Mouse (Mus musculus): ENCODE measurements at regions not wholly inside any gene's neighbourhood (a gene's known extent, or its start where the extent isn't known, plus 50 kb on each side); places are given as distances from the start of the nearest gene placed in this dataset.

- H3K27ac ChIP-seq, result peak overlapping the region; percentile 95
- WGBS (ENCODE audit: insufficient replicate concordance), result 37% methylated on average over 5 of the region's 5 CpGs
Observed at GRCm38 (mm10) chr14:76882711-76883171, 153.8 kb upstream of the Ccdc122 start.

GRCm38 (mm10) chr14:76880851-76881250 is 155.7 kb upstream of the Ccdc122 start:
- Histone ChIP-seq H3K36me3 (replicated peaks; ENCODE audit: control insufficient read depth, insufficient read depth, low read depth) (no peaks in the 10 kb centered on the region), H3K4me3 (ENCODE audit: insufficient read depth in 1 of 2, low read depth in 2 of 2, low read length in 2 of 2) (no peak overlapping the region), H3K4me2 (ENCODE audit: low read depth) (no peak overlapping the region), H3K27ac (no peak overlapping the region), H3K9ac (replicated peaks) (no peak overlapping the region), H3K27me3 (ENCODE audit: control insufficient read depth, insufficient read depth, low read length) (no peaks in the 10 kb centered on the region), H3K9me3 (ENCODE audit: control insufficient read depth, low read length) (no peaks in the 10 kb centered on the region), H3K4me1 (replicated peaks; ENCODE audit: control insufficient read depth in 2 of 2, insufficient read depth in 2 of 2, low read length in 1 of 2) (peaks cover 26 to 33% of the 10 kb centered on the region in 2 experiments)
- TF ChIP-seq EP300 (IDR thresholded peaks at IDR 0.05; ENCODE audit: low read depth) (no peak), CTCF (IDR thresholded peaks at IDR 0.05; ENCODE audit: low read depth) (no peak)
- DNase-seq (ENCODE audit: low read depth in 3 of 3, low spot score in 3 of 3) (no peak), ATAC-seq (ENCODE audit: insufficient read depth) (no peak)
- 75% methylated on average over 3 of the region's 3 CpGs for WGBS (ENCODE audit: insufficient replicate concordance)

More at GRCm38 (mm10) chr14:76882711-76883171, 153.8 kb upstream of the Ccdc122 start:
- H3K36me3 ChIP-seq (replicated peaks; ENCODE audit: control insufficient read depth, insufficient read depth, low read depth), result no peaks in the 10 kb centered on the region
- peak; percentile 85 for ATAC-seq (ENCODE audit: insufficient read depth)
- H3K27me3 ChIP-seq (ENCODE audit: control insufficient read depth, insufficient read depth, low read length), result no peaks in the 10 kb centered on the region
- peak; percentile 78 to 85 (median 81) for DNase-seq (ENCODE audit: low read depth in 3 of 3, low spot score in 3 of 3)
- H3K9ac ChIP-seq (replicated peaks), result peak overlapping the region; percentile 60
- peaks cover 35 to 36% of the 10 kb centered on the region in 2 experiments for H3K4me1 ChIP-seq (replicated peaks; ENCODE audit: control insufficient read depth in 2 of 2, insufficient read depth in 2 of 2, low read length in 1 of 2)
- peak overlapping the region; percentile 76 for H3K4me2 ChIP-seq (ENCODE audit: low read depth)
- no peak for TF ChIP-seq CTCF (IDR thresholded peaks at IDR 0.05; ENCODE audit: low read depth)
- TF ChIP-seq EP300 (IDR thresholded peaks at IDR 0.05; ENCODE audit: low read depth), result no peak
- H3K4me3 ChIP-seq (ENCODE audit: insufficient read depth in 1 of 2, low read depth in 2 of 2, low read length in 2 of 2), result peak overlapping the region in 1 of 2 experiments; percentile 37; a peak in 2 of 4 replicates
- H3K9me3 ChIP-seq (ENCODE audit: control insufficient read depth, low read length), result no peaks in the 10 kb centered on the region

GRCm38 (mm10) chr14:76877306-76877705 is 159.3 kb upstream of the Ccdc122 start:
- Histone ChIP-seq H3K9ac (replicated peaks) (no peak overlapping the region), H3K9me3 (ENCODE audit: control insufficient read depth, low read length) (no peaks in the 10 kb centered on the region), H3K27me3 (ENCODE audit: control insufficient read depth, insufficient read depth, low read length) (no peaks in the 10 kb centered on the region), H3K4me3 (ENCODE audit: insufficient read depth in 1 of 2, low read depth in 2 of 2, low read length in 2 of 2) (no peak overlapping the region), H3K27ac (no peak overlapping the region), H3K4me2 (ENCODE audit: low read depth) (no peak overlapping the region), H3K36me3 (replicated peaks; ENCODE audit: control insufficient read depth, insufficient read depth, low read depth) (no peaks in the 10 kb centered on the region), H3K4me1 (replicated peaks; ENCODE audit: control insufficient read depth in 2 of 2, insufficient read depth in 2 of 2, low read length in 1 of 2) (peaks cover 6 to 19% of the 10 kb centered on the region in 2 experiments)
- TF ChIP-seq EP300 (IDR thresholded peaks at IDR 0.05; ENCODE audit: low read depth), result no peak
- no peak for TF ChIP-seq CTCF (IDR thresholded peaks at IDR 0.05; ENCODE audit: low read depth)
- DNase-seq (ENCODE audit: low read depth in 3 of 3, low spot score in 3 of 3) (no peak), ATAC-seq (ENCODE audit: insufficient read depth) (no peak)
- 59% methylated on average over 5 of the region's 5 CpGs for WGBS (ENCODE audit: insufficient replicate concordance)

GRCm38 (mm10) chr14:76876015-76876414 is 160.6 kb upstream of the Ccdc122 start:
- peaks cover 0 to 11% of the 10 kb centered on the region in 2 experiments; a peak in 2 of 4 replicates for H3K4me1 ChIP-seq (replicated peaks; ENCODE audit: control insufficient read depth in 2 of 2, insufficient read depth in 2 of 2, low read length in 1 of 2)
- no peaks in the 10 kb centered on the region for H3K27me3 ChIP-seq (ENCODE audit: control insufficient read depth, insufficient read depth, low read length)
- TF ChIP-seq EP300 (IDR thresholded peaks at IDR 0.05; ENCODE audit: low read depth) (no peak), CTCF (IDR thresholded peaks at IDR 0.05; ENCODE audit: low read depth) (peak; percentile 69)
- no peak overlapping the region for H3K27ac ChIP-seq
- no peaks in the 10 kb centered on the region for H3K9me3 ChIP-seq (ENCODE audit: control insufficient read depth, low read length)
- H3K36me3 ChIP-seq (replicated peaks; ENCODE audit: control insufficient read depth, insufficient read depth, low read depth), result no peaks in the 10 kb centered on the region
- no peak overlapping the region for H3K4me3 ChIP-seq (ENCODE audit: insufficient read depth in 1 of 2, low read depth in 2 of 2, low read length in 2 of 2)
- DNase-seq (ENCODE audit: low read depth in 3 of 3, low spot score in 3 of 3) (no peak), ATAC-seq (ENCODE audit: insufficient read depth) (no peak)
- no peak overlapping the region for H3K4me2 ChIP-seq (ENCODE audit: low read depth)
- H3K9ac ChIP-seq (replicated peaks), result no peak overlapping the region
- WGBS (ENCODE audit: insufficient replicate concordance), result 47% methylated on average over 7 of the region's 7 CpGs

GRCm38 (mm10) chr14:76875266-76875900 is 161.2 kb upstream of the Ccdc122 start:
- no peak overlapping the region for H3K4me2 ChIP-seq (ENCODE audit: low read depth)
- no peak for TF ChIP-seq CTCF (IDR thresholded peaks at IDR 0.05; ENCODE audit: low read depth)
- no peak for TF ChIP-seq EP300 (IDR thresholded peaks at IDR 0.05; ENCODE audit: low read depth)
- DNase-seq (ENCODE audit: low read depth in 3 of 3, low spot score in 3 of 3), result peak in 1 of 3 experiments; percentile 31
- 49% methylated on average over 8 of the region's 8 CpGs for WGBS (ENCODE audit: insufficient replicate concordance)
- no peaks in the 10 kb centered on the region for H3K36me3 ChIP-seq (replicated peaks; ENCODE audit: control insufficient read depth, insufficient read depth, low read depth)
- no peak overlapping the region for H3K9ac ChIP-seq (replicated peaks)
- H3K27me3 ChIP-seq (ENCODE audit: control insufficient read depth, insufficient read depth, low read length), result no peaks in the 10 kb centered on the region
- peak; percentile 69 for ATAC-seq (ENCODE audit: insufficient read depth)
- H3K4me1 ChIP-seq (replicated peaks; ENCODE audit: control insufficient read depth in 2 of 2, insufficient read depth in 2 of 2, low read length in 1 of 2), result peaks cover 0 to 11% of the 10 kb centered on the region in 2 experiments; a peak in 2 of 4 replicates
- H3K4me3 ChIP-seq (ENCODE audit: insufficient read depth in 1 of 2, low read depth in 2 of 2, low read length in 2 of 2), result no peak overlapping the region
- H3K9me3 ChIP-seq (ENCODE audit: control insufficient read depth, low read length), result no peaks in the 10 kb centered on the region
- no peak overlapping the region for H3K27ac ChIP-seq

Measured in liver, embryonic 14.5 days (tissue).